Mouse (Mus musculus): Measurements from ENCODE around the gene Rasal3. TPM values are rescaled to one million over a fixed set of nuclear protein-coding genes. Genes with fewer than 3 reads are reported as not detected.
A peak's percentile ranks its signal among the peaks of the same experiment; 100 is the strongest.

Gene Rasal3
- polyA plus RNA-seq, 1 experiment from 2014 or later: 0.52 TPM

GRCm38 (mm10) chr17:32402779-32403157 is 615 bp downstream of the Rasal3 start:
- H3K9me3 ChIP-seq (replicated peaks; ENCODE audit: control insufficient read depth, low read length): no peaks in the 10 kb centered on the region
- no peak for DNase-seq (ENCODE audit: low spot score)
- no peaks in the 10 kb centered on the region for H3K4me1 ChIP-seq (ENCODE audit: control insufficient read depth, insufficient read depth, low read length)
- no peak overlapping the region for H3K27ac ChIP-seq (ENCODE audit: low read depth, low read length)
- no peak overlapping the region for H3K9ac ChIP-seq (ENCODE audit: low read length)
- no peak for ATAC-seq
- no peak overlapping the region for H3K4me2 ChIP-seq (ENCODE audit: low read length)
- H3K4me3 ChIP-seq (ENCODE audit: low read depth, low read length): no peak overlapping the region
- H3K36me3 ChIP-seq (ENCODE audit: control insufficient read depth, insufficient read depth, low read length): no peaks in the 10 kb centered on the region
- peaks cover 7% of the 10 kb centered on the region for H3K27me3 ChIP-seq (replicated peaks; ENCODE audit: control insufficient read depth, insufficient read depth, low read length)
- 73% methylated on average over 11 of the region's 11 CpGs for WGBS

GRCm38 (mm10) chr17:32402011-32402778 is 1.2 kb downstream of the Rasal3 start:
- Histone ChIP-seq H3K27me3 (replicated peaks; ENCODE audit: control insufficient read depth, insufficient read depth, low read length) (peaks cover 12% of the 10 kb centered on the region), H3K4me3 (ENCODE audit: low read depth, low read length) (no peak overlapping the region), H3K9ac (ENCODE audit: low read length) (no peak overlapping the region), H3K9me3 (replicated peaks; ENCODE audit: control insufficient read depth, low read length) (no peaks in the 10 kb centered on the region), H3K36me3 (ENCODE audit: control insufficient read depth, insufficient read depth, low read length) (no peaks in the 10 kb centered on the region), H3K4me2 (ENCODE audit: low read length) (no peak overlapping the region), H3K27ac (ENCODE audit: low read depth, low read length) (no peak overlapping the region), H3K4me1 (ENCODE audit: control insufficient read depth, insufficient read depth, low read length) (no peaks in the 10 kb centered on the region)
- DNase-seq (ENCODE audit: low spot score) (no peak), ATAC-seq (no peak)
- WGBS: 86% methylated on average over 9 of the region's 9 CpGs

- H3K27ac ChIP-seq (ENCODE audit: low read depth, low read length): no peak overlapping the region
- no peaks in the 10 kb centered on the region for H3K36me3 ChIP-seq (ENCODE audit: control insufficient read depth, insufficient read depth, low read length)
- ATAC-seq (no peak), DNase-seq (ENCODE audit: low spot score) (no peak)
- no peak overlapping the region for H3K9ac ChIP-seq (ENCODE audit: low read length)
- H3K4me1 ChIP-seq (ENCODE audit: control insufficient read depth, insufficient read depth, low read length): no peaks in the 10 kb centered on the region
- 5% methylated on average over 37 of the region's 37 CpGs for WGBS
- peak overlapping the region; percentile 16; the same call in 1 of the 2 replicates for H3K4me3 ChIP-seq (ENCODE audit: low read depth, low read length)
- peaks cover 68% of the 10 kb centered on the region for H3K27me3 ChIP-seq (replicated peaks; ENCODE audit: control insufficient read depth, insufficient read depth, low read length)
- peak overlapping the region; percentile 26 for H3K4me2 ChIP-seq (ENCODE audit: low read length)
- no peaks in the 10 kb centered on the region for H3K9me3 ChIP-seq (replicated peaks; ENCODE audit: control insufficient read depth, low read length)
Measured at GRCm38 (mm10) chr17:32396266-32396665, 7.1 kb downstream of the Rasal3 start.

- Histone ChIP-seq H3K4me1 (ENCODE audit: control insufficient read depth, insufficient read depth, low read length) (no peaks in the 10 kb centered on the region), H3K4me2 (ENCODE audit: low read length) (no peak overlapping the region), H3K9ac (ENCODE audit: low read length) (no peak overlapping the region), H3K4me3 (ENCODE audit: low read depth, low read length) (no peak overlapping the region), H3K27me3 (replicated peaks; ENCODE audit: control insufficient read depth, insufficient read depth, low read length) (peaks cover 72% of the 10 kb centered on the region), H3K27ac (ENCODE audit: low read depth, low read length) (no peak overlapping the region), H3K36me3 (ENCODE audit: control insufficient read depth, insufficient read depth, low read length) (no peaks in the 10 kb centered on the region), H3K9me3 (replicated peaks; ENCODE audit: control insufficient read depth, low read length) (no peaks in the 10 kb centered on the region)
- no peak for DNase-seq (ENCODE audit: low spot score)
- no peak for ATAC-seq
- WGBS: 79% methylated on average over 10 of the region's 10 CpGs
Measured at GRCm38 (mm10) chr17:32393944-32394343, 9.4 kb downstream of the Rasal3 start.

GRCm38 (mm10) chr17:32389101-32389659 is 14.2 kb downstream of the Rasal3 start, which contains the start of gene Wiz:
Wiz (minus strand) TSS chr17:32389439.
- DNase-seq (ENCODE audit: low spot score) (peak; percentile 96), ATAC-seq (peak; percentile 91)
- Histone ChIP-seq H3K4me1 (ENCODE audit: control insufficient read depth, insufficient read depth, low read length) (0 out of 2 replicates have a peak, but pooled peaks cover 3% of the 10 kb centered on the region), H3K4me2 (ENCODE audit: low read length) (peak within 1 kb of the TSS; percentile 85), H3K27me3 (replicated peaks; ENCODE audit: control insufficient read depth, insufficient read depth, low read length) (peaks cover 31% of the 10 kb centered on the region), H3K27ac (ENCODE audit: low read depth, low read length) (peak within 1 kb of the TSS; percentile 72; the same call in 1 of the 2 replicates), H3K36me3 (ENCODE audit: control insufficient read depth, insufficient read depth, low read length) (peaks cover 18% of the 10 kb centered on the region), H3K9me3 (replicated peaks; ENCODE audit: control insufficient read depth, low read length) (no peaks in the 10 kb centered on the region), H3K9ac (ENCODE audit: low read length) (peak within 1 kb of the TSS; percentile 86), H3K4me3 (ENCODE audit: low read depth, low read length) (peak within 1 kb of the TSS; percentile 76)
- 1% methylated on average over 28 of the region's 44 CpGs for WGBS

- Histone ChIP-seq H3K4me1 (ENCODE audit: control insufficient read depth, insufficient read depth, low read length) (0 out of 2 replicates have a peak, but pooled peaks cover 3% of the 10 kb centered on the region), H3K4me2 (ENCODE audit: low read length) (peak overlapping the region; percentile 85), H3K27me3 (replicated peaks; ENCODE audit: control insufficient read depth, insufficient read depth, low read length) (peaks cover 25% of the 10 kb centered on the region), H3K27ac (ENCODE audit: low read depth, low read length) (peak overlapping the region; percentile 72; the same call in 1 of the 2 replicates), H3K9me3 (replicated peaks; ENCODE audit: control insufficient read depth, low read length) (no peaks in the 10 kb centered on the region), H3K9ac (ENCODE audit: low read length) (peak overlapping the region; percentile 86), H3K36me3 (ENCODE audit: control insufficient read depth, insufficient read depth, low read length) (peaks cover 24% of the 10 kb centered on the region), H3K4me3 (ENCODE audit: low read depth, low read length) (peak overlapping the region; percentile 76)
- ATAC-seq (peak; percentile 61), DNase-seq (ENCODE audit: low spot score) (peak; percentile 16)
- under 1% methylated on average over 27 of the region's 39 CpGs for WGBS
Measured at GRCm38 (mm10) chr17:32388370-32389100, 14.8 kb downstream of the Rasal3 start.

- 41% methylated on average over 7 of the region's 7 CpGs for whole genome bisulfite sequencing
- ATAC-seq: no peak
Measured at GRCm38 (mm10) chr17:32387986-32388369, 15.4 kb downstream of the Rasal3 start.

GRCm38 (mm10) chr17:32386659-32387432 is 16.5 kb downstream of the Rasal3 start:
- Histone ChIP-seq H3K36me3 (ENCODE audit: control insufficient read depth, insufficient read depth, low read length) (peaks cover 32% of the 10 kb centered on the region), H3K4me2 (ENCODE audit: low read length) (no peak overlapping the region), H3K4me1 (ENCODE audit: control insufficient read depth, insufficient read depth, low read length) (0 out of 2 replicates have a peak, but pooled peaks cover 3% of the 10 kb centered on the region), H3K27me3 (replicated peaks; ENCODE audit: control insufficient read depth, insufficient read depth, low read length) (peaks cover 10% of the 10 kb centered on the region), H3K9me3 (replicated peaks; ENCODE audit: control insufficient read depth, low read length) (no peaks in the 10 kb centered on the region), H3K27ac (ENCODE audit: low read depth, low read length) (no peak overlapping the region), H3K4me3 (ENCODE audit: low read depth, low read length) (no peak overlapping the region), H3K9ac (ENCODE audit: low read length) (no peak overlapping the region)
- WGBS: 69% methylated on average over 9 of the region's 9 CpGs
- DNase-seq (ENCODE audit: low spot score) (peak; percentile 37), ATAC-seq (no peak)

More at GRCm38 (mm10) chr17:32387986-32388369, 15.4 kb downstream of the Rasal3 start:
- peaks cover 22% of the 10 kb centered on the region for H3K27me3 ChIP-seq (replicated peaks; ENCODE audit: control insufficient read depth, insufficient read depth, low read length)
- no peak for DNase-seq (ENCODE audit: low spot score)
- no peak overlapping the region for H3K27ac ChIP-seq (ENCODE audit: low read depth, low read length)
- peak overlapping the region; percentile 76 for H3K4me3 ChIP-seq (ENCODE audit: low read depth, low read length)
- peak overlapping the region; percentile 85 for H3K4me2 ChIP-seq (ENCODE audit: low read length)
- peak overlapping the region; percentile 86 for H3K9ac ChIP-seq (ENCODE audit: low read length)
- no peaks in the 10 kb centered on the region for H3K9me3 ChIP-seq (replicated peaks; ENCODE audit: control insufficient read depth, low read length)
- peaks cover 30% of the 10 kb centered on the region for H3K36me3 ChIP-seq (ENCODE audit: control insufficient read depth, insufficient read depth, low read length)
- 0 out of 2 replicates have a peak, but pooled peaks cover 3% of the 10 kb centered on the region for H3K4me1 ChIP-seq (ENCODE audit: control insufficient read depth, insufficient read depth, low read length)

Data from forebrain, embryonic 14.5 days (tissue).